Mouse (Mus musculus) G1E (cell line): ENCODE measurements around the gene Fgf3.

Experiments used
- CTCF ChIP-seq: IDR thresholded peaks from 2 replicates; pipeline ENCODE4 v1.5.1; 2012; ENCODE audit warnings: low read depth, low read length, inconsistent platforms, mixed read lengths
- GATA1 ChIP-seq: IDR thresholded peaks from 2 replicates; pipeline ENCODE4 v1.6.1; 2012; ENCODE audit warnings: borderline replicate concordance, low read length, inconsistent platforms, mixed read lengths
- GATA2 ChIP-seq: IDR thresholded peaks from 2 replicates; pipeline ENCODE4 v1.6.1; 2012; ENCODE audit warnings: low read depth, low read length, inconsistent platforms, borderline replicate concordance
- POLR2AphosphoS5 ChIP-seq: IDR thresholded peaks from 2 replicates; pipeline ENCODE4 v1.6.1; 2012; ENCODE audit warnings: low read depth, low read length, inconsistent platforms; ENCODE audit not compliant: insufficient replicate concordance
- TAL1 ChIP-seq: conservative IDR thresholded peaks from 2 replicates; pipeline ENCODE4 v1.6.1; 2012; ENCODE audit warnings: low read depth, low read length, inconsistent platforms, mixed read lengths

GRCm38 (mm10) chr7:144887672-144888071 lies 49.8 kb downstream of the Fgf3 start:
- TF ChIP-seq GATA1 (no peak), CTCF (0 out of 2 replicates have a peak, but pooled peaks have one; percentile 41), POLR2AphosphoS5 (no peak), TAL1 (no peak), GATA2 (no peak)
